Mouse (Mus musculus) stomach, embryonic 14.5 days (tissue): ENCODE measurements at regions not wholly inside any gene's neighbourhood (a gene's known extent, or its start where the extent isn't known, plus 50 kb on each side); places are given as distances from the start of the nearest gene placed in this dataset.
"Not testable (repeated sequence)": the region's sequence is repeated elsewhere in the genome, so short reads cannot be mapped to it uniquely, and the experiment has no call there.

Source experiments
- ATAC-seq: fragments of 200-750 bp; cut with Nextera tagmentation; 2 replicates; pipeline ENCODE4 v1.8.0; 2017; ENCODE audit warnings: low read depth, moderate TSS enrichment; ENCODE audit not compliant: insufficient number of reproducible peaks, insufficient read depth, low FRiP score
- H3K27ac ChIP-seq: fragments of 300-500 bp; sonication (generic); 2 replicates; pipeline ENCODE4 v1.5.1; 2014; ENCODE audit warnings: mild to moderate bottlenecking, low read length, moderate library complexity, mixed read lengths
- H3K27me3 ChIP-seq: fragments of 300-500 bp; sonication (generic); 2 replicates; pipeline ENCODE4 v1.6.1; 2014; ENCODE audit warnings: low read length, control low read depth, mixed read lengths; ENCODE audit not compliant: control insufficient read depth, insufficient read depth
- H3K36me3 ChIP-seq: fragments of 300-500 bp; sonication (generic); 2 replicates; pipeline ENCODE4 v1.6.1; 2014; ENCODE audit warnings: mild to moderate bottlenecking, control low read depth, low read length, moderate library complexity, mixed read lengths; ENCODE audit not compliant: control insufficient read depth, insufficient read depth
- H3K4me1 ChIP-seq: fragments of 300-500 bp; sonication (generic); 2 replicates; pipeline ENCODE4 v1.6.1; 2014; ENCODE audit warnings: low read length, control low read depth, mixed read lengths; ENCODE audit not compliant: control insufficient read depth, insufficient read depth
- H3K4me2 ChIP-seq: fragments of 300-500 bp; sonication (generic); replicated peaks from 2 replicates; pipeline ENCODE4 v1.6.1; 2014; ENCODE audit warnings: low read depth, low read length, control low read depth
- H3K4me3 ChIP-seq: fragments of 300-500 bp; sonication (generic); 2 replicates; pipeline ENCODE4 v1.5.1; 2014; ENCODE audit warnings: low read depth, low read length, control low read depth
- H3K9ac ChIP-seq: fragments of 300-500 bp; sonication (generic); replicated peaks from 2 replicates; pipeline ENCODE4 v1.6.1; 2014; ENCODE audit warnings: low read depth, mild to moderate bottlenecking, control low read depth, low read length, moderate library complexity, mixed read lengths
- H3K9me3 ChIP-seq: fragments of 300-500 bp; sonication (generic); 2 replicates; pipeline ENCODE4 v1.6.1; 2016; ENCODE audit warnings: low read depth, low read length, control low read depth; ENCODE audit not compliant: control insufficient read depth
- WGBS: fragments of 180-500 bp; shearing (Covaris S2); extraction: QIAGEN DNeasy Blood & Tissue Kit; methylation state at CpG from one replicate; pipeline ENCODE4 v1.1.7; 2014; 5-methylcytosine and 5-hydroxymethylcytosine counted together

DNA sequence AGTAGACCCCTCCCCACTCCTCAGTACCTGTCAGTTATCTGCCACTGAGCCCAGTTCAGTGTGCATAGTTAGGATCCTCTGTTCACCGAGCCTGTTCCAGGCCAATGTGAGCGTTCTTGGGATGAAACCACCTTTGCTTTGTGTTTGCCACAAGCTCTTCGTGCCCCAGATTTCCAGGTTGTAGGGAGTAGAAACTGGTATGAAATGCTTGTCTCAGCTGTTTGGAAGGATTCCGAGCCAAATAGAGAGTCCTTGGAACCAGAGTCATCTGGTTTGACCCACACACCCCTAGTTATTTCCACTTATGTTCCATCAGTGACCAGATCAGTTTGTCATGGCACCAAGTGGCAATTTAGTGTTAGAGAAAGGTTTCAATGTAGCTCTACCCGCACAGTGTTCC is 171.2 kb upstream of the Kit start:
- Histone ChIP-seq H3K4me3 (no peak overlapping the region), H3K27me3 (no peaks in the 10 kb centered on the region), H3K36me3 (no peaks in the 10 kb centered on the region), H3K9ac (no peak overlapping the region), H3K27ac (no peak overlapping the region), H3K9me3 (no peaks in the 10 kb centered on the region), H3K4me2 (no peak overlapping the region), H3K4me1 (peaks cover 11% of the 10 kb centered on the region)
- WGBS = 85% methylated on average over 5 of the region's 5 CpGs
- no peak for ATAC-seq

DNA sequence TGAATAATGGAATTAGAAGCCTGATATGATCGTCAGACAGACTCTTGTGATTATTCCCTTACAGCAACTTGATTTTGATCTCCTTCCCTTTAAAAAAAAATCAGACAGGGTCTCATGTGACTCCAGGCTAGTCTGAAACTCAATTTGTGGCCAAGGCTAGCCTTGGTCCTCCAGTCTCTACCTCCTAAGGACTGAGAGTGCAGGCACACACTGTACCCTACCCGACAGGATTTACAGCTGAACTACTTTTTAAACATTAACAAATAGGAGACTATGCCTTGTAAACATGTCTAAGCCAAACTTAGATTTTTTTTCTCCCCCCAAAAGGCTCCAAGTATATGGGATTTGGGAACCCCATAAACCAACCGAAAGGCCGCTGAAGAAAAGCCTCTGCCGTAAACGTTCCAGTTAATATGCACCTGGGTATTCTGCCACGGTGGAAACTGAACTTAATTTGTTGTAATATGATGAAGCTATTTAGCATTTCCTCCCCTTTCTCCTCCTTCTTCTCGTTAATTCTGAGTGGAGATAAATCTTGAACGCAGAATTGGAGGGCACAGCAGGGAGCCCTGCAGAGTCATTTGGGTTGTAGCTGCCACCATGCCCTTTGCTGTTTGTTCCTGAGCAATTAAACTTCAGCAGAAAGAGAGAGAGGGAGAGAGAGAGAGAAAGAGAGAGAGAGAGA is 170.0 kb upstream of the Kit start:
- no peak overlapping the region for H3K27ac ChIP-seq
- no peaks in the 10 kb centered on the region for H3K27me3 ChIP-seq
- H3K4me1 ChIP-seq = peaks cover 11% of the 10 kb centered on the region
- H3K9me3 ChIP-seq = no peaks in the 10 kb centered on the region
- 40% methylated on average over 9 of the region's 9 CpGs for WGBS
- H3K4me2 ChIP-seq = no peak overlapping the region
- no peak overlapping the region for H3K9ac ChIP-seq
- no peak for ATAC-seq
- H3K4me3 ChIP-seq = no peak overlapping the region
- H3K36me3 ChIP-seq = no peaks in the 10 kb centered on the region

GRCm38 (mm10) chr5:75405496-75405895 is 169.2 kb upstream of the Kit start:
- Histone ChIP-seq H3K27me3 (no peaks in the 10 kb centered on the region), H3K9me3 (no peaks in the 10 kb centered on the region), H3K4me2 (no peak overlapping the region), H3K4me3 (no peak overlapping the region), H3K4me1 (peaks cover 11% of the 10 kb centered on the region), H3K9ac (no peak overlapping the region), H3K27ac (no peak overlapping the region), H3K36me3 (no peaks in the 10 kb centered on the region)
- WGBS = 58% methylated on average over 7 of the region's 7 CpGs
- ATAC-seq = no peak

DNA sequence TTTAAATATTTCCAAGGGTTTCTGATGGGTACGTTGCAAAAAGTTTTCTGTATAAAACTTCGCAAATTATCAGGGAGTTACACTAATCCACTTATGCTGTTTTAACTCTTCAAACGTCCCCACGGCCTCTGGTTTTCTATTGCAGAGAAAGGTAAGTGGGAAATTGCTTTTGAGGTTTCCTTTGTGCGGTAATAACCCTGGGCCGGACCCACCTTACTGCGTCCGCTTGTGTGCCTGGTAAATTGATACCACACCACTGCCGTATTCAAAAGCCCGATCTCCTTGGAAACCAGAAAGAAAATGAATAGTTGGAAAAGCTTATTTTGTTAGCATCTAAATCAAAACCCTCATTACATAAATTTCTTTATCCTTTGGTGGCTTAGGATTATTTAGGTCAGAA is 167.0 kb upstream of the Kit start:
- Histone ChIP-seq H3K27me3 (no peaks in the 10 kb centered on the region), H3K27ac (no peak overlapping the region), H3K4me1 (peaks cover 10% of the 10 kb centered on the region), H3K4me2 (no peak overlapping the region), H3K36me3 (no peaks in the 10 kb centered on the region), H3K9me3 (no peaks in the 10 kb centered on the region), H3K4me3 (no peak overlapping the region), H3K9ac (no peak overlapping the region)
- WGBS = 83% methylated on average over 10 of the region's 10 CpGs
- no peak for ATAC-seq

GRCm38 (mm10) chr5:75410240-75411186 is 164.2 kb upstream of the Kit start:
- no peak overlapping the region for H3K4me3 ChIP-seq
- no peak for ATAC-seq
- H3K27ac ChIP-seq = no peak overlapping the region
- H3K27me3 ChIP-seq = no peaks in the 10 kb centered on the region
- no peaks in the 10 kb centered on the region for H3K36me3 ChIP-seq
- no peaks in the 10 kb centered on the region for H3K4me1 ChIP-seq
- H3K9me3 ChIP-seq = no peaks in the 10 kb centered on the region
- 76% methylated on average over 24 of the region's 24 CpGs for WGBS
- H3K9ac ChIP-seq = no peak overlapping the region
- no peak overlapping the region for H3K4me2 ChIP-seq

GRCm38 (mm10) chr5:75419282-75419681 is 155.4 kb upstream of the Kit start:
- H3K36me3 ChIP-seq, ATAC-seq, H3K27ac ChIP-seq, H3K4me2 ChIP-seq, H3K27me3 ChIP-seq, H3K9ac ChIP-seq, H3K9me3 ChIP-seq, H3K4me3 ChIP-seq, H3K4me1 ChIP-seq: not testable (repeated sequence)
- WGBS = 90% methylated on average over 2 of the region's 2 CpGs

DNA sequence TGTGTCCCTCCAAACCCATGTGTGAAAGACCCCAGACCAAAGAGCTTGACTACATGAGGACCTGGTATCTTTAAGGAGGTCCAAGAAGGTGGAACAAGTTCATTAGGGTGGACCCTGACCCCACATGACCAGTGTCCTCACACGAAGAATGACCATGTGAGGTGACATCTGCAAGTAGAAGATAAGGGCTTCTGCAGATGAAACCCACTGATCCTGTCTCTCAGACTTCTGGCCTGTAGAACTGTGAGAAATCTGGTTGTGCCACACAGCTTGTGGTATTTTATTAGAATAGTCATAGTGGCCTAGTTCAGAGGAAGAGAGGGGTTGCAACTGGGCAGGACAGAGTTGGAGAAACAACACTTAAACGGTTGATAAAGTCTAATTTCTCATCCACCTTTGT is 141.8 kb upstream of the Kit start:
- no peak overlapping the region for H3K27ac ChIP-seq
- 92% methylated on average over 2 of the region's 2 CpGs for WGBS
- H3K36me3 ChIP-seq = no peaks in the 10 kb centered on the region
- ATAC-seq = no peak
- H3K9me3 ChIP-seq = no peaks in the 10 kb centered on the region
- H3K9ac ChIP-seq = no peak overlapping the region
- H3K4me1 ChIP-seq = 0 out of 2 replicates have a peak, but pooled peaks cover 3% of the 10 kb centered on the region
- H3K27me3 ChIP-seq = no peaks in the 10 kb centered on the region
- H3K4me3 ChIP-seq = no peak overlapping the region
- no peak overlapping the region for H3K4me2 ChIP-seq

DNA sequence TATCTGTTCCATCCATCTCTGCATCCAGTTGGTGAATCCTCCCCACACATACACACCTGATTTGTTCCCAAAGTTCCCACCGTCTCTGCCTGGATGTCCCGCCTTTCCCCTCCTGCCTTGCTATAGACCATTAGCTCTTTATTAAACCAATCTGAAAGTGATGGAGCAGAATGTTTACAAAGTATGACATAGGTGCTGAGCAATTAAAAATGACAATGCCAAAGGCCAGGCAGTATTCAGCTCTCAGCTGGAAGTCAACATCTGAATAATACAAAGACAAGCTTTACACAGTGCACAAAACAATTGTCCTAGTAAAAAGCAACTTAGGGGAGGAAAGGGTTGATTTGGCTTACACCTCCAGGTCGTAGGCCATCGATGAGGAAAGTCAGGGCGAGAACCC is 136.8 kb upstream of the Kit start:
- Histone ChIP-seq H3K27me3 (no peaks in the 10 kb centered on the region), H3K4me1 (no peaks in the 10 kb centered on the region), H3K9me3 (no peaks in the 10 kb centered on the region), H3K4me3 (no peak overlapping the region), H3K9ac (no peak overlapping the region), H3K27ac (no peak overlapping the region), H3K4me2 (no peak overlapping the region), H3K36me3 (no peaks in the 10 kb centered on the region)
- ATAC-seq = no peak
- WGBS = 72% methylated on average over 5 of the region's 5 CpGs
